Mouse (Mus musculus): Measurements from ENCODE around the gene Gm42420. TPM values are rescaled to one million over a fixed set of nuclear protein-coding genes. Genes with fewer than 3 reads are reported as not detected.

The Gm42420 gene
- total RNA-seq, 4 experiments from 2014 or later: 1.1 TPM; not detected in 3

DNA sequence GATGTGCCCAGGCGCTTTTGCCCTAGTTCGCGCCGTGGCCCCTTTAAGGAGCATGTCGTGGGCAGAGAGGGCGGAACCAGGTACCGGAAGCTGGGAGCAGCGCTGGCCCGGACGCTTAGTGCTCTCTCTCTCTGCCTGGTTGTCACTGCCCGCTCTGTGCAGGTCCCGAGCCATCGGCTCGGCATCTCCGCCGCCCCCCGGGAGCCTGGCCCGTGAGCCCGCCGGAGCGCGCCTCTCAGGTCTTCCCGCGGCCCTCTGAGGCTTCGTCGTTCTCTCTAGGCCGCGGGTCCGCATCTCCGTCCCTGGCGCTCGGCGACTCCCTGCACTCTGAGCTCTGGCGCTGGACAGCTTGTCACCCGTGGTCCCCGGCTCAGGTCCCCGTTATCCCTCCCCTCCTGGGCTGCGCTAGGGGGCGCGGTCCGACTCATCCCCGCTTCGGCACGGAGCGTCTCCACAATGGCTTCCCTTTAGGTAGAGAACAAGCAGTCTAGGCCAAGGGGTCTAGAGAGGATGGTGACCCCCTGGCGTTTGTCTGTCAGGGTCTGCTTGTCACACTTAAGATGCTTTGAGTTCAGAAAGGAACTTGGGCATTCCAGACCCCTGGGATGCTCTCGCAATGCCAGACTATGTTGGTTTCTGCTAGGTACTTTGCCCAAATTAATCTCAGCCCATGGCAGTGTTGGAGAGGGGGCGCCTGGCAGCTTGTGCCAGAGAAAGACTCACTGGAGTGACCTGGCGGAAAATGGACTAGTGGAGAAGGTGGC lies 11.6 kb upstream of the Gm42420 start, which contains the start of gene Adck2:
TSS of gene Adck2 (plus strand) at position 83 of the 764 bp plus-strand sequence.
- DNase-seq (ENCODE audit: low spot score in 2 of 2): peak; percentile 59 to 65

DNA sequence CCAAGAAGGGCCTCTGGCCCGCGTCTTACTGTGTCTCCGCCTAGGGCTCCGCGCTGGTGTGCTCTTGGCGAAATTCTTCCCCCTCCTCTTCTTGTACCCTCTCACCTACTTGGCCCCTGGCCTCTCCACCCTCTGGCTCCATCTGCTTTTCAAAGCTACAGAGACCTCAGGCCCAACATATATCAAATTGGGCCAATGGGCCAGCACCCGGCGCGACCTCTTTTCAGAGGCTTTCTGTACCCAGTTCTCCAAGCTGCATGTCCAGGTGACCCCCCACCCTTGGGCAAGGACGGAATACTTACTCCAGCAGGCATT lies 11.0 kb upstream of the Gm42420 start:
- no peak for DNase-seq (ENCODE audit: low spot score in 2 of 2)

DNA sequence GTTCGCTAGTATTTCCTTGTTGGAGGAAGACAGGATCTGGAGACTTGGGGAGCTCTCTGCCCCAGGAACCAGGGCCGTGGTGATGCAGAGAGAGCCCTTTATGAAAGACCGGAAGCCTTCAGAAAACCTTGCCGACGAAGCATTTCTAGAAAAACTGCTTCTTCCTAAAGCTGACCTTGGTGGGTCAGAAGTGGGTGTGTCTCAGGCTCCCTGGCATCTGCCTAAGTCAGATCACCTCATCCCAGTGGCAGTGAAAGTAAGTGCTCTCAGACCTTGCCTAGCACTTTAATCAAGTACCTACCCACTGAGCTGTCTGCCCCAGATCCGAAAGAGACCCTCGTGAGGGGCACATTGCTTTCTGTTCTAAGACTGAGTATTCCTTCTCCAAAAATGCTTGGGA lies 10.6 kb upstream of the Gm42420 start:
- no peak for DNase-seq (ENCODE audit: low spot score in 2 of 2)

DNA sequence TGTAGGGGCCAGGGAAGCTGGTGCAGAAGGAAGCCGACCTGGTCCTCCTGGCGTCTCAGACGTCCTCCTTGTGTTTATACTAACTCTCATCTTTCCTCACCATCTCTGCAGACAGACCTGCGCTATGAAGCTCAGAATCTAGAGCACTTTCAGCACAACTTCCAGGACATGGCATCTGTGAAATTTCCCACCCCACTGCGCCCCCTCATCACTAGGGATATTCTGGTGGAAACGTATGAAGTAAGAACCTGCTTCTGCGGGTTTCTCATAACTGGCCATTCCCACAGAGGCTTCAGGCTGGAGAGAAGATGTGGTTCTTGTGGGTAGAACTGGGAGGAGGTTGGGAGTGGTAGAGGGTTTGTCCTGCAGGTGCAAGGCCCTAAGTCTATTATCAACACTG lies 6.0 kb upstream of the Gm42420 start:
- no peak for DNase-seq (ENCODE audit: low spot score in 2 of 2)

DNA sequence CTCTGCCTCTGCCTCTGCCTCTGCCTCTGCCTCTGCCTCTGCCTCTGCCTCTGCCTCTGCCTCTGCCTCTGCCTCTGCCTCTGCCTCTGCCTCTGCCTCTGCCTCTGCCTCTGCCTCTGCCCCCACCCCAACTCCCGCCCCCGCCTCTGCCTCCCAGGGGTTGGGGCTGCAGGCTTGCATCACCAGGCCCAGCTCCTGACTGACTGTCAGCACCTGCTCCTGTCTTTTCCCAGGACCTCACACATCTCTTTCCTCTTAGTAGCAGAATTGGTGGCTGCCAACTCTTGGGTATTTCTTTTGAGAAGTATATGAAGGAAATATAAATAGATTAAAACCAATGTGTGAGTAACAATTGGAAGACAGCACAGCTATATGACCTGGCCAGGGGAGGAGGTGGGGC lies 5.0 kb upstream of the Gm42420 start:
- DNase-seq (ENCODE audit: low spot score in 2 of 2): no peak

DNA sequence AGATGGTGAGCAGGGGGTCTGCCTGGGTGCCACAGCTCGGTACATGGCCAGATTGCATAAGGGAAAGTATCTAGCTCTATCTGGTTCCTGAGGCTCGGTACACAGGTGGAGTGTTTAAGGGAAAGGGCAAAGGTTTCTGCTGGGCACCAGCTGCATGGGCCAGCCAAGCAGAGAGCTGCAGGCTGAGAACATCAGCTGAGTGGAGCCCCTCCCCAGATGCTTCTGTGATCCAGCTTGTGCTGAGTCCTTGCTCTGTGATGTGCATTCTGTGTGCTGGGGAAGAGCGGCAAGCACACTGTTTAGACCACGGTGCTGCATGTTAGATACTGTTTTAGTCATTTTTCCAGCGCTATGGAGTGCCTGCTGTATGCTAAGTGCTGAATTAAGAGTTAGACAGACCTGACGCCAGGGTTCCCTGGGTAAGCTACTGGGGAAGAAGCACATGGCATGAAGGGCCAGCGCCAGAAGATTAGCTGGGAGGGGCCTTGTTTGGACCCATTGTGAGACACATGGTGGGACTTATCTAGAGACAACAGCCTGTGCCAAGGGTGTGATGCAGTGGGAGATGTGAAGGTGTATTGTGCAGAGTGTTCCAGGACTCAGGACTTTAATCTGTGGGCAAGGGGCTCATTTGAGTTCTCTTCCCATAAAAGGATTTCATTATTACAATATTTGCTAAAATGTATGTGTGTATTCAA lies 4.3 kb upstream of the Gm42420 start:
- DNase-seq (ENCODE audit: low spot score in 2 of 2): no peak

DNA sequence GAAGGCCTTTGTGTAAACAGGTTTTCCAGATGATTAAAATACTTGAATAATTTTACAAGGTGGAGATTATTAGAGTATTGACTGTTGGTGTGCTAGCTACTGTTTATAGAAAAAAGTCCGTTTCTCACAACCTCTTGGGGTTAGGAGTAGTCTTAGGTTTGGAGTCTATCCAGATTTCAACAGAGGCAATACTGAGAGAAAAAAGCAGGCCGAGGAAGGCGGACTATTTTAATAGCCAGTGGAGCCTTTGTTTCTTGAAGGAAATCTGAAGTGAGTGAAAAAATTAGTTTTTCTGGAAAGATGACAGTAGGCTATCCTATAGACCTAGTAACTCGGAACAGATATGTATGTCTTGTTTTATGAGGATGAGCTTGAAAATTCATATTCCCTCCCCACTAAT lies 5.9 kb downstream of the Gm42420 start:
- no peak for DNase-seq (ENCODE audit: low spot score in 2 of 2)

DNA sequence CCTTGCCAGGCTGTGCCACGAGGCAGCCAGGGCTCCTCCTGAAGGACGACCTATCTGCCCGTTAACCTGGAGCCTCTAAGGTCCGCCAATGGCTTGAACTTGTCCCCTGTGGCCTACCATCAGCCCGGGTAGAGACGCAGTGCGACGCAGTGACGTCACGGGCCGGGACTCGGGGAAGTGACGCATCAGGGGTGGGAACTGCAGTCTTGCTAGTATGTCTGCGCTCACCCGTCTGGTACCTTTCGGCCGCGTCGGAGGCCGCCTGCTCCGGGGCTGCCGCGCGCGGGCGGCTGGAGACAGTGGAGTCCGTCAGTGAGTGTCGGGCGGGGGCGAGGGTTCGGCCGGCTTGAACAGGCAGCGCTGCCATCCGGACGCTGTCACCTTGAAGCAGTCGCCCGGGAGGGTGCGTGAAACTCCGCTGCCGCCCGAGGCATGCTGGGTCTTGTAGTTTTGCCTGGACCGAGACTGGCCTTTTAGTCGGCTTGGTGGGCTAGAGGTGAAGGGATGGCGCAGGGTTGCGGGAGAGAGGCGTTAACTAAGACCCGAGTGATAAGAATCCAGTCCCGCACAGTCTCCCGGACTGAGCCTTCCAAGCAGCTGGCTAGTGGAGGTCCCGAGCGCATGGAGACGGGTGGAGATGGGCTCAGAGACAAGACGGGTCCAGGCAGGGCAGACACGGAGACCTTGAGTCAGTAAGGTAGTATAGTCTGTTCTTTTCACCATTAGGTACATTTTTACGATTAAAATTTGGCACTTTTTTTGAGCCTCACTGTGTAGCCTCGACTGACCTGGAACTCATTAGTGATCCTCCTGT lies 7.1 kb downstream of the Gm42420 start, which contains the start of gene Ndufb2:
TSS of gene Ndufb2 (plus strand) at position 174 of the 814 bp plus-strand sequence.
- peak; percentile 92 to 97 for DNase-seq (ENCODE audit: low spot score in 2 of 2)

DNA sequence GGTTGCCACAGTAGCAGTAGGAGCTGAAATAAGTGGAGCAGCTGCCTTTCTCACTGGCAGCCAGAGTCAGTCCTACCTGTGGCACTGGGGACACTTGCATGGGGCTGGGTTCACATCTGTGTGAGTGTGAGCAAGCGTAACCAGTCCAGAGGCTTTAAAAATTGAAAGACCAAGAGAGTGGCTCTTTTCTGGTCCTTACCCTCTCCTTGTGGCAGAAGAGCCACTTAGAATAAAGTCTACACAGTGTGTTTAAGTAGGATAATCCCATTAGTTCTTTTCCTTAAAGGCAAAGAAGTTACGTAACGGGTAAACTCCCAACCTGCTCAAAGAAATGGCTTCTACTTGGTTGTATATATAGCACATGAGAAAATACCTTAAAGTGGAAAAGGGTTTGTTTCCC lies 15.3 kb downstream of the Gm42420 start:
- DNase-seq (ENCODE audit: low spot score in 2 of 2): no peak

DNA sequence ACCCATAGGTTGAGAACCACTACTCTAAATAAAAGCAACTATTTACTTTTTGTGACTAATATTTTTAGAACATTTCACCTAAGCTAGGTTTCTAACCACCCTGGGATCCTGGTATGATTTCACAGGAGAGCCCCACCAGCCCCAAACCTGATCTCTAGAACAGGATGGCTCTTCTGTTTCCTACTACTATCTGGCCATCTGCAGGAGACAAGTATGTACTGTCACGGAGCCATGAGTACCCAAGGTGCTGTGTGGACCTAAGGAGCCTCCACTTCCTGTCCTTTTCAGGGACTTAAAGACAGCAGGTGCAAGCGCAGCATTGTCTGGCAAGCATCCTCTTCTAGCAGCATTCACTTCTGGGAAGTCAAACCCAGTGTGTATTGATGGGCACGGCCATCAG lies 16.3 kb downstream of the Gm42420 start:
- no peak for DNase-seq (ENCODE audit: low spot score in 2 of 2)

DNA sequence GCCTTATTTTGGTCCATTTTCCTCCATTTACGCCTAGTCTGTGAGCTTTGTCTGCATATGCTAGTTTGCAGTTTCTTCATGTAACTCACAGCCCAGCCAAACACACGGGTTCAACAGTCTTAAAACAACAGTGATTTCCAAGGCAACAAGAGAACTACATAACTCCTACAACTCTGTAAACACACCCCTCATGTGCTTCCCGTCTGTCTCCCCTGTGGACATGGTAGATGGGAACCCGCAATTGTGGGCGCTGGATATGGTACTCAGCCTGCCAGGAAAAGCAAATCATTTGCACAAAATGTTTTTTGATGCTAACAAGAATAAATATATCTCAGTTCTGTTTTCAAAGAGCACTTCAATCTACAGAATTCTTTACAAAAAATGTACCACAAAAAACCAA lies 19.0 kb downstream of the Gm42420 start:
- DNase-seq (ENCODE audit: low spot score in 2 of 2): no peak

DNA sequence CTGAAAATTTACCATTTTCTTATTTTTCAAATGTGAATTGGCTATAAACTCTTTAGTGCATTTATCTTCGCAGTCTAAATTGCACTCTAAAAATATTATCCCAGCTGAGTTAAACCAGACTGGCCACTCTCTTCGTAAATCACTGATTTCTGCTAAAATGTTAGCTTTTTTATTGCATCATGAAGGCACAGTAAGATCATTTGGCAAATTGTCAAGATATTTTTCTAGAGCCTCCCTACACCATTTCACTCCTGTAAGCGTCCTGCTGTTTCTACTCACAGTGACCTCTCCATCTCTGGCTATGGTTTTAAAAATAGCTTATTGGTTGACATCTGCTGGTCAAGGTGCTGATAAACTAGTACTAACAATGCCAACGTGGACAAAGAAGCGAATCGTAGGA lies 20.5 kb downstream of the Gm42420 start:
- DNase-seq (ENCODE audit: low spot score in 2 of 2): no peak

DNA sequence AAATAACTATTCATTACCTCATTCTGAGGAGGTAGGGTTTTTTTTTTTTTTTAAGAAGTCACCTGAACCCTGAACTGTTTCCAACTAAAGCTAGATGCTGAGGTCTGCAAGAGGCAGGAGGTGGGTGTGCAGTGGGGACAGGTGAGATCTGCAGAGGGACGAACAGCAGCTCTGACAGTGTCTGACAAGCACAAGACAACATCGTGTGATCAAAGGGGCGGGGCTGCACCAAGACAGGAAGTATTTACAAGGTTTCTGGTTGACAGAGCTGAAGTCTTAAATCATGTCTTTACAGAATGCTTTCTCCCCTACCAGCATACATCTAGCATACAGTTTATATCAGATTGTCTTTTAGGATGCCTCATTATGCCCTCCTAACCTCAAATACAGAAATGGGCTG lies 21.3 kb downstream of the Gm42420 start:
- DNase-seq (ENCODE audit: low spot score in 2 of 2): no peak

DNA sequence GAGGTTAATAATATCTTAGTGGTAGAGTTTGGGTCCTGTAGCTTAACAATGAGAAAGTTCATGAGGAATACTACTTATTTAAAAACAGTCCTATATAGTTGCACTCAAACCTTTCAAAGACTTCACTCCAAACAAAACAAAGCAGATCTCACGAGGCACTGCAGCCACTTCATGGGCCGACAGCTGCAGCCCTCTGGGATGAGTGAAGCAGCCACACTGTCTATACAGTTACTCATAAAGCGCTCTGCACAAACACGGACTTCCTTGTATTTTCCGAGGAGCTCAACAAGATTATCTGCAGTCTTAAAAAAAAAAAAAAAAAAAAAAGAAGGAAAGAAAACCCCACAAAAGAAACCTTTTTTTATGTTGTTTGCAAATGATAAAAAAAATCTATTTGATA lies 21.8 kb downstream of the Gm42420 start:
- no peak for DNase-seq (ENCODE audit: low spot score in 2 of 2)

DNA sequence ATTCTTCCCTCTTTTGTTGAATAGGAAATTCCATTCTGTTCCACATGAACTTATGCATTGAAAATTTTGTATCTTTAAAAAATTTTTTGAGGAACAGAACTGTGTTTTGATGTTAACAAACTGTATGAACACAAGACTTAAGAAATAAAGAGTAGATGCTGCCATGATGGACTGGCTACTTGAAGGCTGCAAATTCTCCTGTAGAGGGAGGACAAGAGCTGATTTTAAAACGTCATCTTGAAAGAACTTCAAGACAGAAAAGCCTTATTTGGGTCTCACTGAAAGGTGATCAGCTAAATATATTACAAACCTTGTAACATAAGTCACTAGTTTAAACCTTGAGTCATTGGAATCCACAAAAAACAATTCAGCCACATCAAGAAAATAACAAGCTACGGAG lies 24.7 kb downstream of the Gm42420 start:
- DNase-seq (ENCODE audit: low spot score in 2 of 2): no peak

DNA sequence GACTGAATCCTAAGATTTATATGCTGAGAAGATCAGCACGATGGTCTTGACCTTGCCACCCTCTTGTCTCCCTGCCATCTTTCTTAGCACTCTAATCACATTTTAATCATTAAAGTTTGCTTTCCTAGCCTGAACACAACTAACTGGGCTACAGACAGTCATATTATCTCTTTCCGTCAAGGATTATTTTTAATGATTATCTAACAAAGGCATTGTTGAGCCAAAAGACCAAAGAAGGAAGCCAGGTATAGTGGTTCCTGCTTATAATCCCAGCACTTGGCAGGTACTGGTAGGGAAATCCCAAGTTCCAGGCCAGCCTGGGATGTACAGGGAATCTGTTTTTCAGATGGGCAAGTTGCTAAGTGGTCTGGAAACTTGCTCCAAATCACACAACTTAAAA lies 25.7 kb downstream of the Gm42420 start:
- no peak for DNase-seq (ENCODE audit: low spot score in 2 of 2)

Other genes starting within 250 kb of the Gm42420 start
- gene Slc37a3, start 208.1 kb upstream of the Gm42420 start, total RNA-seq (2022): 10 to 100 TPM; 56.9 to 64.9 (median 58.8) TPM
- under 1 TPM in 3 of 4 experiments, not detected in 1; 0.24 to 0.34 (median 0.33) TPM for gene Rab19, start 204.6 kb upstream of the Gm42420 start, total RNA-seq (2022)
- gene Mkrn1, start 165.3 kb upstream of the Gm42420 start, total RNA-seq (2022): 100 to 1,000 TPM; 124 to 132 (median 125) TPM
- 10 to 100 TPM; 22.0 to 27.0 (median 23.4) TPM for gene Dennd2a, start 27.9 kb upstream of the Gm42420 start, total RNA-seq (2022)
- 10 to 100 TPM; 24.4 to 35.5 (median 31.8) TPM for gene Adck2, start 11.9 kb upstream of the Gm42420 start, total RNA-seq (2022)
- 100 to 1,000 TPM; 148 to 171 (median 155) TPM for gene Ndufb2, start 6.8 kb downstream of the Gm42420 start, total RNA-seq (2022)
- gene Braf, start 139.7 kb downstream of the Gm42420 start, total RNA-seq (2022): 100 to 1,000 TPM; 103 to 133 (median 121) TPM
- gene Mrps33, start 225.2 kb downstream of the Gm42420 start, total RNA-seq (2022): 100 to 1,000 TPM in 1 of 4 experiments, 10 to 100 TPM in 3; 86.0 to 103 (median 92.5) TPM